Mouse (Mus musculus) skeletal muscle tissue, postnatal 0 days (tissue): ENCODE results near the gene Gpatch8. TPM values are rescaled to one million over a fixed set of nuclear protein-coding genes. Genes with fewer than 3 reads are reported as not detected.

Source experiments
- polyA plus RNA-seq: library from polyadenylated mRNA; unstranded; fragments of >200 nt; fragmentation: Nextera tagmentation; extraction: Ambion mirVana; gene quantifications from 2 replicates; pipeline ENCODE4 v1.2.1, GENCODE M21; 2015

Gene Gpatch8
- polyA plus RNA-seq, result 28.1 and 28.8 TPM in 2 replicates

GRCm38 (mm10) chr11:102556031-102556715 lies at the start of gene Gpatch8:
TSS of gene Gpatch8 (minus strand) at chr11:102556392.

GRCm38 (mm10) chr11:102604010-102604584 lies 47.9 kb upstream of the Gpatch8 start, which contains the start of gene Fzd2:
TSS of gene Fzd2 (plus strand) at chr11:102604396.

GRCm38 (mm10) chr11:102579165-102580033 lies 23.2 kb upstream of the Gpatch8 start, which contains the start of gene Gm11627:
TSS of gene Gm11627 (minus strand) at chr11:102579461.

GRCm38 (mm10) chr11:102469648-102470357 lies 86.4 kb downstream of the Gpatch8 start, which contains the start of gene Itga2b:
TSS of gene Itga2b (minus strand) at chr11:102470122.

GRCm38 (mm10) chr11:102447497-102447896 lies 108.7 kb downstream of the Gpatch8 start, which contains the start of gene Fam171a2:
TSS of gene Fam171a2 (minus strand) at chr11:102447682.

DNA sequence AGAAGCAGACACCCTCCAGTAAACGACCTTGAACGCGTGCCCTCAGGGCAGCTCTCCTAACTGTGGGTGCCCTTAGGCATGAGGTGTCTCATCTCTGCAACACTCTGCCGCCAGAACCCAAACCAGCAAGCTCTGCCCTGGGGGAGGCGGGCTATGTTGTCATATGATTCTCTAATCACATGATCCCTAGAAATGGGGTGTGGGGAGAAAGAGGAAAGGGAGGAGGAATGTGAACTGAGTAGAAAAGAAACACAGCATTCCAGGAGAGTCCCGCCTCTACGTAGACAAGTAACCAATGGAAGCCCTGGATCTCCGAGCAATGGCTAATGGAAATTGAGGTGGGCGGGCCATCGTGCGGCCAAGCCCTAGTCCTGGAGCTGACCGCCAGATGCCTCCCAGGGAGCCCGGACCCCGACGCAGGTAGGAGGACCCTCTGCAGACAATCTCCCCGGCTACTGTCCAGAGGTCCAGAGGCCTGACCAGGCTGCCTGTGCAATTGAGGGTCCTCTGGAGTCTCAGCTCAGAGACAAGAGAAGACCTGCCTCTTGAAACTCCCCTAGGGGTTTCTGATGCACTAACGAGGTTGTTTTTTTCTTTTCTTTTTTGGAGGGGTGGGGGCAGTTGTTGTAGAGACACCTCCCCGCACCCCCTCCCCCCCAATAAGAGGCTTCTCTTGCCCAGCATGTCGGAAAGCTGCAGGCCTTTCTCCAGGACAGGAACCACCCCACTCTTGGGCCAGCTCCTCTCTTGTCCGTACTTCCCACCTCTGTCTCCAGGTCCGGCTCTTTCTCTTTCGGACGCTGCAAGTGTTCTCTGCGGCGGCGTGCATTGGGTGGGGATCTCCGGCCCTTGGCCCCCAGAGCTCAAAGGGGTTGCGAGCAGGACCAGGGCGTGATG lies 125.8 kb downstream of the Gpatch8 start, which contains the start of gene Grn:
TSS of gene Grn (plus strand) at position 195 of the 897 bp plus-strand sequence.

Other genes starting within 250 kb of the Gpatch8 start
- gene Ubtf, start 236.7 kb downstream of the Gpatch8 start, polyA plus RNA-seq, result 40.6 and 45.3 TPM in 2 replicates
- gene Slc4a1, start 190.2 kb downstream of the Gpatch8 start, polyA plus RNA-seq, result 1.1 TPM in 2 replicates
- gene Rundc3a, start 163.0 kb downstream of the Gpatch8 start, polyA plus RNA-seq, result 1.3 TPM in 2 replicates
- 102 and 117 TPM in 2 replicates for gene Slc25a39, start 148.4 kb downstream of the Gpatch8 start, polyA plus RNA-seq
- 149 and 170 TPM in 2 replicates for gene Grn, start 126.1 kb downstream of the Gpatch8 start, polyA plus RNA-seq
- gene Fam171a2, start 108.7 kb downstream of the Gpatch8 start, polyA plus RNA-seq, result 4.9 and 7.7 TPM in 2 replicates
- 7.5 and 8.0 TPM in 2 replicates for gene Itga2b, start 86.3 kb downstream of the Gpatch8 start, polyA plus RNA-seq
- 5.1 and 7.4 TPM in 2 replicates for gene Gm11627, start 23.1 kb upstream of the Gpatch8 start, polyA plus RNA-seq
- gene Fzd2, start 48.0 kb upstream of the Gpatch8 start, polyA plus RNA-seq, result 10.1 and 12.3 TPM in 2 replicates
- 0.28 and 0.71 TPM in 2 replicates for gene Meioc, start 107.3 kb upstream of the Gpatch8 start, polyA plus RNA-seq
- gene Ccdc43, start 141.4 kb upstream of the Gpatch8 start, polyA plus RNA-seq, result 83.0 and 84.0 TPM in 2 replicates
- gene Adam11, start 205.0 kb upstream of the Gpatch8 start, polyA plus RNA-seq, result 1.1 and 1.5 TPM in 2 replicates